Mouse (Mus musculus): ENCODE data around the gene Scml4. TPM values are rescaled to one million over a fixed set of nuclear protein-coding genes. Genes with fewer than 3 reads are reported as not detected.

Scml4 gene
- polyA plus RNA-seq, 1 experiment from 2014 or later = 1.4 TPM

- H3K9me3 ChIP-seq (ENCODE audit: control insufficient read depth, low read length) = no peaks in the 10 kb centered on the region
- no peak overlapping the region for H3K27ac ChIP-seq (ENCODE audit: low read depth, low read length)
- 88% methylated on average over 5 of the region's 5 CpGs for WGBS
- H3K4me3 ChIP-seq (ENCODE audit: low read depth, low read length) = no peak overlapping the region
- H3K36me3 ChIP-seq (ENCODE audit: control insufficient read depth, insufficient read depth, low read length) = no peaks in the 10 kb centered on the region
- H3K4me2 ChIP-seq (ENCODE audit: low read depth, low read length, severe bottlenecking) = no peak overlapping the region
- H3K27me3 ChIP-seq (ENCODE audit: control insufficient read depth, insufficient read depth, low read length) = no peaks in the 10 kb centered on the region
- no peak for DNase-seq (ENCODE audit: low spot score)
- ATAC-seq (replicated peaks; ENCODE audit: low FRiP score) = no peak
- H3K9ac ChIP-seq (ENCODE audit: low read length) = no peak overlapping the region
- no peaks in the 10 kb centered on the region for H3K4me1 ChIP-seq (replicated peaks; ENCODE audit: control insufficient read depth, insufficient read depth, low read length)
Measured at GRCm38 (mm10) chr10:42879682-42880081, 19.5 kb downstream of the Scml4 start.

DNA sequence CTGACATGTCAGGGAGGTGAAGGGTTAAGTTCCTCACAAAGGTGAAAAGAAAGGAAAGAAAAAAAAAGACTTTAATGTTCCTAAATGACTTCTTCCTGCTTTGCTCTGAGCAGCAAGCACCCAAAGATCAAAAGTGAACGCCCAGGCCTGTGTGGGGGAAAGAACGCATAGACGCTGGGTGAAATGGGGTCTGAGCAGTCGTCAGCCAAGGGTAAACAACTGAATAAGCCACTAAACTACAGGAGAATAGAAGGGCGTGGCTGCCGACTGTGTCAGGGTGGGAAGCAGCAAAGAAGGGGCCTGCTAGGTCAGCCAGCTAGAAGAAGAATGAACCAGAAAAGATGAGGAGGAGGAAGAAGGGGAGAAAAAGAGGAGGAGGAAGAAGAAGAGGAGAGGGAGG lies 26.9 kb downstream of the Scml4 start:
- no peak overlapping the region for H3K4me3 ChIP-seq (ENCODE audit: low read depth, low read length)
- DNase-seq (ENCODE audit: low spot score) (peak; percentile 42), ATAC-seq (replicated peaks; ENCODE audit: low FRiP score) (no peak)
- no peak overlapping the region for H3K4me2 ChIP-seq (ENCODE audit: low read depth, low read length, severe bottlenecking)
- no peak overlapping the region for H3K9ac ChIP-seq (ENCODE audit: low read length)
- no peaks in the 10 kb centered on the region for H3K36me3 ChIP-seq (ENCODE audit: control insufficient read depth, insufficient read depth, low read length)
- H3K27me3 ChIP-seq (ENCODE audit: control insufficient read depth, insufficient read depth, low read length) = no peaks in the 10 kb centered on the region
- 16% methylated on average over 6 of the region's 6 CpGs for WGBS
- H3K4me1 ChIP-seq (replicated peaks; ENCODE audit: control insufficient read depth, insufficient read depth, low read length) = no peaks in the 10 kb centered on the region; the same call in 1 of the 2 replicates
- H3K27ac ChIP-seq (ENCODE audit: low read depth, low read length) = no peak overlapping the region
- no peaks in the 10 kb centered on the region for H3K9me3 ChIP-seq (ENCODE audit: control insufficient read depth, low read length)

GRCm38 (mm10) chr10:42888241-42888640 lies 28.1 kb downstream of the Scml4 start:
- no peak overlapping the region for H3K4me2 ChIP-seq (ENCODE audit: low read depth, low read length, severe bottlenecking)
- H3K4me1 ChIP-seq (replicated peaks; ENCODE audit: control insufficient read depth, insufficient read depth, low read length) = no peaks in the 10 kb centered on the region; the same call in 1 of the 2 replicates
- H3K4me3 ChIP-seq (ENCODE audit: low read depth, low read length) = no peak overlapping the region
- H3K27ac ChIP-seq (ENCODE audit: low read depth, low read length) = no peak overlapping the region
- no peak overlapping the region for H3K9ac ChIP-seq (ENCODE audit: low read length)
- no peaks in the 10 kb centered on the region for H3K27me3 ChIP-seq (ENCODE audit: control insufficient read depth, insufficient read depth, low read length)
- DNase-seq (ENCODE audit: low spot score) (peak; percentile 18), ATAC-seq (replicated peaks; ENCODE audit: low FRiP score) (no peak)
- H3K9me3 ChIP-seq (ENCODE audit: control insufficient read depth, low read length) = no peaks in the 10 kb centered on the region
- H3K36me3 ChIP-seq (ENCODE audit: control insufficient read depth, insufficient read depth, low read length) = no peaks in the 10 kb centered on the region
- 89% methylated on average over 5 of the region's 5 CpGs for WGBS

- H3K27me3 ChIP-seq (ENCODE audit: control insufficient read depth, insufficient read depth, low read length) = no peaks in the 10 kb centered on the region
- no peaks in the 10 kb centered on the region for H3K9me3 ChIP-seq (ENCODE audit: control insufficient read depth, low read length)
- no peaks in the 10 kb centered on the region for H3K36me3 ChIP-seq (ENCODE audit: control insufficient read depth, insufficient read depth, low read length)
- H3K4me1 ChIP-seq (replicated peaks; ENCODE audit: control insufficient read depth, insufficient read depth, low read length) = no peaks in the 10 kb centered on the region; the same call in 1 of the 2 replicates
- DNase-seq (ENCODE audit: low spot score) (peak; percentile 10), ATAC-seq (replicated peaks; ENCODE audit: low FRiP score) (no peak)
- no peak overlapping the region for H3K4me2 ChIP-seq (ENCODE audit: low read depth, low read length, severe bottlenecking)
- H3K4me3 ChIP-seq (ENCODE audit: low read depth, low read length) = no peak overlapping the region
- H3K9ac ChIP-seq (ENCODE audit: low read length) = no peak overlapping the region
- no peak overlapping the region for H3K27ac ChIP-seq (ENCODE audit: low read depth, low read length)
- WGBS = 72% methylated on average over 4 of the region's 4 CpGs
Measured at GRCm38 (mm10) chr10:42890365-42890764, 30.2 kb downstream of the Scml4 start.

GRCm38 (mm10) chr10:42892250-42892649 lies 32.1 kb downstream of the Scml4 start:
- H3K4me1 ChIP-seq (replicated peaks; ENCODE audit: control insufficient read depth, insufficient read depth, low read length) = no peaks in the 10 kb centered on the region; the same call in 1 of the 2 replicates
- H3K9me3 ChIP-seq (ENCODE audit: control insufficient read depth, low read length) = no peaks in the 10 kb centered on the region
- no peaks in the 10 kb centered on the region for H3K36me3 ChIP-seq (ENCODE audit: control insufficient read depth, insufficient read depth, low read length)
- ATAC-seq (replicated peaks; ENCODE audit: low FRiP score) (no peak), DNase-seq (ENCODE audit: low spot score) (peak; percentile 9)
- H3K9ac ChIP-seq (ENCODE audit: low read length) = no peak overlapping the region
- no peak overlapping the region for H3K4me2 ChIP-seq (ENCODE audit: low read depth, low read length, severe bottlenecking)
- 66% methylated on average over 4 of the region's 4 CpGs for WGBS
- no peak overlapping the region for H3K4me3 ChIP-seq (ENCODE audit: low read depth, low read length)
- H3K27me3 ChIP-seq (ENCODE audit: control insufficient read depth, insufficient read depth, low read length) = no peaks in the 10 kb centered on the region
- no peak overlapping the region for H3K27ac ChIP-seq (ENCODE audit: low read depth, low read length)

GRCm38 (mm10) chr10:42892987-42893386 lies 32.8 kb downstream of the Scml4 start:
- Histone ChIP-seq H3K4me3 (ENCODE audit: low read depth, low read length) (no peak overlapping the region), H3K9me3 (ENCODE audit: control insufficient read depth, low read length) (no peaks in the 10 kb centered on the region), H3K27me3 (ENCODE audit: control insufficient read depth, insufficient read depth, low read length) (no peaks in the 10 kb centered on the region), H3K4me1 (replicated peaks; ENCODE audit: control insufficient read depth, insufficient read depth, low read length) (no peaks in the 10 kb centered on the region), H3K9ac (ENCODE audit: low read length) (no peak overlapping the region), H3K27ac (ENCODE audit: low read depth, low read length) (no peak overlapping the region), H3K36me3 (ENCODE audit: control insufficient read depth, insufficient read depth, low read length) (no peaks in the 10 kb centered on the region), H3K4me2 (ENCODE audit: low read depth, low read length, severe bottlenecking) (no peak overlapping the region)
- peak; percentile 30 for DNase-seq (ENCODE audit: low spot score)
- 85% methylated on average over 4 of the region's 4 CpGs for whole genome bisulfite sequencing
- ATAC-seq (replicated peaks; ENCODE audit: low FRiP score) = no peak

DNA sequence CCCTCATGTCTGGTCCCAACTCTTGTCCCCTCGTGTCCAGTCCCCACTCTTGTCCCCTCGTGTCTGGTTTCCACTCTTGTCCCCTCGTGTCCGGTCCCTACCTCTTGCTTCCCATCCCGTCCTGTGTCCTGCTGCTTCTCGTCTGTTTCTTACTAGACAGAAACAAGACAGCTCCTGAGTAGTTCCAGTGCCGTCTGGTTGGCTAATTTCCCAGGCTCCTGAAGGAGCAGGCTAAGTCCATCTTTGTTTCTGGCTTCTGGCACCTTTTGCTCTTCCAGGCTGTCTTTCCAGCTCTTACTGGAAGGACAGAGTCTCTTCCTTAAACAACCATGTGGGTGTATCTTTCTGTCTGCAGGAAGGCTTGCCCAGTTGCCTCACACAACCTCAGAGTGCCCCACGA lies 33.7 kb downstream of the Scml4 start:
- Histone ChIP-seq H3K27me3 (ENCODE audit: control insufficient read depth, insufficient read depth, low read length) (no peaks in the 10 kb centered on the region), H3K27ac (ENCODE audit: low read depth, low read length) (no peak overlapping the region), H3K4me1 (replicated peaks; ENCODE audit: control insufficient read depth, insufficient read depth, low read length) (no peaks in the 10 kb centered on the region), H3K9ac (ENCODE audit: low read length) (no peak overlapping the region), H3K9me3 (ENCODE audit: control insufficient read depth, low read length) (no peaks in the 10 kb centered on the region), H3K36me3 (ENCODE audit: control insufficient read depth, insufficient read depth, low read length) (no peaks in the 10 kb centered on the region), H3K4me2 (ENCODE audit: low read depth, low read length, severe bottlenecking) (no peak overlapping the region), H3K4me3 (ENCODE audit: low read depth, low read length) (no peak overlapping the region)
- no peak for DNase-seq (ENCODE audit: low spot score)
- WGBS = 83% methylated on average over 8 of the region's 8 CpGs
- ATAC-seq (replicated peaks; ENCODE audit: low FRiP score) = no peak

GRCm38 (mm10) chr10:42894263-42894662 lies 34.1 kb downstream of the Scml4 start:
- no peak overlapping the region for H3K27ac ChIP-seq (ENCODE audit: low read depth, low read length)
- DNase-seq (ENCODE audit: low spot score) = peak; percentile 38
- 46% methylated on average over 3 of the region's 3 CpGs for WGBS

GRCm38 (mm10) chr10:42894696-42895095 lies 34.5 kb downstream of the Scml4 start:
- ATAC-seq (replicated peaks; ENCODE audit: low FRiP score) (no peak), DNase-seq (ENCODE audit: low spot score) (peak; percentile 39)
- H3K36me3 ChIP-seq (ENCODE audit: control insufficient read depth, insufficient read depth, low read length) = no peaks in the 10 kb centered on the region
- H3K4me2 ChIP-seq (ENCODE audit: low read depth, low read length, severe bottlenecking) = no peak overlapping the region
- WGBS = 84% methylated on average over 7 of the region's 7 CpGs
- no peaks in the 10 kb centered on the region for H3K4me1 ChIP-seq (replicated peaks; ENCODE audit: control insufficient read depth, insufficient read depth, low read length)
- no peak overlapping the region for H3K4me3 ChIP-seq (ENCODE audit: low read depth, low read length)
- H3K27me3 ChIP-seq (ENCODE audit: control insufficient read depth, insufficient read depth, low read length) = no peaks in the 10 kb centered on the region
- no peaks in the 10 kb centered on the region for H3K9me3 ChIP-seq (ENCODE audit: control insufficient read depth, low read length)
- no peak overlapping the region for H3K27ac ChIP-seq (ENCODE audit: low read depth, low read length)
- H3K9ac ChIP-seq (ENCODE audit: low read length) = no peak overlapping the region

More at GRCm38 (mm10) chr10:42894263-42894662, 34.1 kb downstream of the Scml4 start:
- no peaks in the 10 kb centered on the region for H3K27me3 ChIP-seq (ENCODE audit: control insufficient read depth, insufficient read depth, low read length)
- ATAC-seq (replicated peaks; ENCODE audit: low FRiP score) = no peak
- H3K36me3 ChIP-seq (ENCODE audit: control insufficient read depth, insufficient read depth, low read length) = no peaks in the 10 kb centered on the region
- no peak overlapping the region for H3K4me2 ChIP-seq (ENCODE audit: low read depth, low read length, severe bottlenecking)
- no peak overlapping the region for H3K4me3 ChIP-seq (ENCODE audit: low read depth, low read length)
- no peak overlapping the region for H3K9ac ChIP-seq (ENCODE audit: low read length)
- H3K9me3 ChIP-seq (ENCODE audit: control insufficient read depth, low read length) = no peaks in the 10 kb centered on the region
- H3K4me1 ChIP-seq (replicated peaks; ENCODE audit: control insufficient read depth, insufficient read depth, low read length) = no peaks in the 10 kb centered on the region

Measured in forebrain, embryonic 11.5 days (tissue).